Mouse (Mus musculus) left cerebral cortex, adult 18-20 months (tissue): Measurements from ENCODE around the gene Clrn3. TPM values are rescaled to one million over a fixed set of nuclear protein-coding genes. Genes with fewer than 3 reads are reported as not detected.
"Not testable (repeated sequence)": the region's sequence is repeated elsewhere in the genome, so short reads cannot be mapped to it uniquely, and the experiment has no call there.

Experiments
- DNase-seq, 2 experiments: peaks; one replicate each; pipeline ENCODE4 v3.0.0; 2021 to 2022; ENCODE audit warnings: low spot score in 2 of 2, mixed read lengths in 1 of 2
- long read RNA-seq, 2 experiments: library from polyadenylated mRNA; stranded (forward); transcript quantifications; one replicate each; pipeline ENCODE4 v2.0.0; 2021
- total RNA-seq, 2 experiments: library from RNA; stranded (reverse); gene quantifications; 2 replicates each; pipeline ENCODE4 v1.2.3; 2021

Gene Clrn3
- not detected for total RNA-seq
- long read RNA-seq, experiment 1 = 0 reads
- long read RNA-seq, experiment 2 = 0 reads

GRCm38 (mm10) chr7:135528515-135528914 lies at the start of gene Clrn3:
Gene Clrn3, minus strand, starts transcription at chr7:135528654.
- no peak for DNase-seq

DNA sequence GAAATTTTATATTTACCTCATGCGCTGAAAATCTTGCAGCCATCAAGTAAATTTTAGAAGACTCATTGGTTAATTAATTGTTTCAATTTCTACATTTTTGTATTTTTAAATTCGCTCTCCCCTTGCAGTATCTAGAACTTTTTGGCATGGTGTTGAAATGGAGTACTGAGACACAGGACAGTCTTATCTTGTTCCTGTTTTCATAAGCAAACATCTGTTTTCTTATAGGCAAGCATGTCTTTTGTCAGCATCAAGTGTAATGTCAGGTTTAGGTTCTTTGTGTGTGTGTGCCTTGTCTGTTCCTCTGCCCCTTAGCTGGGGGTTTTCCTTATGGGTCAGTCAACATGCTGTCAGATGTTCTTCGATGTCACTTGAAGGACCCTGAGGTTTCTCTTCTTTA lies 47.9 kb upstream of the Clrn3 start:
- no peak for DNase-seq

DNA sequence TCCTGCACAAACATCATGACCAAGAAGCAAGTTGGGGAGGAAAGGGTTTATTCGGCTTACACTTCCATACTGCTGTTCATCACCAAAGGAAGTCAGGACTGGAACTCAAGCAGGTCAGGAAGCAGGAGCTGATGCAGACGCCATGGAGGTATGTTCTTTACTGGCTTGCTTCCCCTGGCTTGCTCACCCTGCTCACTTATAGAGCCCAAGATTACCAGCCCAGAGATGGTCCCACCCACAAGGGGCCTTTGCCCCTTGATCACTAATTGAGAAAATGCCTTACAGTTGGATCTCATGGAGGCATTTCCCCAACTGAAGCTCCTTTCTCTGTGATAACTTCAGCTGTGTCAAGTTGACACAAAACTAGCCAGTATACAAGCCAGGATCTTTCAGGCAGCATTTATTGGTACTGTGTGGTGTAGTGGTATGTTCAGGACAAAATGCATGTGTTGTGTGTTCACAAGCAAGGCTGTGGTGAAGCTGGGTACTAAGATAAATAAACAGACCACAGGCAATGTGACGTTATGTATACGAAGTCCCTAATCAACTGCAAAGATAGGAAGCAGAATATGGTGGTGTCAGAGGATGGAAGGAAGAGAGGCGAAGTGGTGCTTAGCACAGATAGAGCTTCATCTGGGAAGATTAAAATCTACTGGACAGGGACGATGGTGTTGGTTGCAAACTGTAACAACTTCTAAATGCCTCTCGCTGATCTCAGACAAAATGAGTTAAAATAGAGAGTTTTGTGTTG lies 47.0 kb upstream of the Clrn3 start:
- not testable (repeated sequence) for DNase-seq

DNA sequence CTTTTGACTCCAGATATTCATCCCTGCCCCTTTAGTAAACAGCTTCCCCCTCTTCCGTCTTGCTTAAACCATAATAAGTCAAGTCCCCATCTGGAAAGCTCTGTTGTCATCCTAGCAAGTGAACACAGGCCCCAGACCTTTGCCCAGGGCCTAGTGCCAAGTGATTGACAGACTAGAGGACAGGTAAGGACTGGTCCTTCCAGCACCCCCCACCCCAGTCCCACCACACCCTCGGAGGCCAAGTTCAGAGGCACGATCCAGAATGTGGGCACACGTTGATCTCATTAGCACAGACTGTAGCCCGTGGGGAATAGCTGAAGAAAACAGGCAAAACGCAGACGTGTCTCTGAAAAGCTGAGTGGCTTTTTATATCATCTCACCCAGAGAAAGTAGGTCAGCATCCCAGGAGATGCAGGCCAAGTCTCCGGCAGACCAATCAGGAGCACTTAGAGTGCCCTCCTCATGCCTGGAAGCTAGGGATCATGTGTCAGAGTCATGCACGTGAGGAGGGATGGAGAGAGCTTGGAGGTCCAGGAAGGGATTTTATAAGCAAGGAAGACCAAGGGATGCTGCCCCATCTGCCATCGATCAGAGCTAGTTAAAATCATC lies 43.6 kb upstream of the Clrn3 start:
- DNase-seq = no peak

DNA sequence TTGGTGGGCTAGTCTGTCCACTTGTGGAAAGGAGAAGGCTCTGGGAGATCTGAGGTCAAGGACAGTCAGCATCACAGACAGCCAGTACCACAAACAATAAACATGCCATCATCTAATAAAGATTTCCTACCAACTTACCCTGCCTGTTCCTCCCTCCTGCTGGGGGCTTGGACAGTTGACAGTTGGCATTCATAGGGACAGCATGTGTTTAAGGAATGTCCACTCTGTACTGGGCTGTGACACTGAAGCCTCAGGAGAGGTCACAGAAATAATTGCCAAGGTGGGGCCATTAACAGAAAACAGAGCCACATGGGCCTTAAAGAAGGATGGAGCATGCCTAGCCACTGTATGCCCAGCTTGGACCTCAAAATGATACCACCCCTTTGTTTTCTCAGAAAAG lies 42.9 kb upstream of the Clrn3 start:
- no peak for DNase-seq

DNA sequence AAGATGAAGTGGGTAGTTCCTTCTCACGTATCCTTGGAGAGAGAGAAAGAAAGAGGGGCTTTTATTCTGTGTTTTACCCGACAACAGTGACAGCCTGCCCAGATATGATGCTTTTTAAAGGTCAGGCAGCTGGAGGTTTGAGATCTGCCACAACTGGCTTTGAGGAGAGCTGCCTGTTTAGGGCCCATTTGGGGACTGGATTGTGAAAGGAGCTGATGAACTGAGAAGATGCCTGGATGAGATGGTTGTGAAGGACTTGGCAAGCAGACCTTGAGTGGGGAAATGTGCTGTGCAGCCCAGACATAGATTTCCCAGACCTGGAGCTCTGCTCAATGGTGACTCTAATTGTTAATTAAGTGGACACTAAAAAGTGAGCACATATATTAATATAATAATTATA lies 40.1 kb upstream of the Clrn3 start:
- DNase-seq = no peak

DNA sequence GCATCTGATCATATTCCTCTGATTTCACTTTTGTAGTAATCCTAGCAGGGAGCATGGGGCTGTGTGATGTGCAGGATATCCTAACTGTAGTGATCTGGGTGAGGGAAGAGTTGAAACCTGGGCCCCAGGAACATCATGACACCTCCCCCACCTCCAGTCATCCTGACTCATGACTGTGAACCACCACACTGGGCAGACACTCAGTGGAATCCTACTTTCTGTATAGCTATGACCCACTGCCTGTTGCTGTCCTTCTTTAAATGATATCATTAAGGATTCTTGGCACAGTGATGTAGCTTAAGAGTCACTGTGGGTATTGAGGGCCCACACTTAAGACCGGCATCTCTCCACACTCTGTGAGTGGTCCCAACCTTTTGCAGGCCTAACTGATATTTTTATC lies 39.1 kb upstream of the Clrn3 start:
- DNase-seq = no peak

GRCm38 (mm10) chr7:135566013-135566412 lies 37.6 kb upstream of the Clrn3 start:
- no peak for DNase-seq

DNA sequence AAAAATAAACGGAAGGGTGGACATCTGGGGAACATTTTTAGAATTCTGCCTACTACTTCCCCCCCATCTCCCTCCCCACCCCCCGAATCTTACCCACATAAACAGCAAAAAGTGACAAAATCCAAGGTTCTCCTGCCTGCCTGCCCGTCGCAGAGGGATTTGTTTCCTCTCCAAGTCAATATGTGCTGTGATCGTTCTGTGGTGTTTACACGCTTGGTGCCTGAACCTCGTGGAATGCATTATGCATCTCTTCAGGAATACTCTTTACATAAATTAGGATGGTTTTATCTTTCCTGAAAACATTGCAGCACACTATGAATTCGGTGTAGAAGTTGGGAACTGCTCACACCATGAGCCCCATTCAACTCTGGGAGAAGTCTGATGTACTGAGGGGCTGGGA lies 35.6 kb upstream of the Clrn3 start:
- no peak for DNase-seq

DNA sequence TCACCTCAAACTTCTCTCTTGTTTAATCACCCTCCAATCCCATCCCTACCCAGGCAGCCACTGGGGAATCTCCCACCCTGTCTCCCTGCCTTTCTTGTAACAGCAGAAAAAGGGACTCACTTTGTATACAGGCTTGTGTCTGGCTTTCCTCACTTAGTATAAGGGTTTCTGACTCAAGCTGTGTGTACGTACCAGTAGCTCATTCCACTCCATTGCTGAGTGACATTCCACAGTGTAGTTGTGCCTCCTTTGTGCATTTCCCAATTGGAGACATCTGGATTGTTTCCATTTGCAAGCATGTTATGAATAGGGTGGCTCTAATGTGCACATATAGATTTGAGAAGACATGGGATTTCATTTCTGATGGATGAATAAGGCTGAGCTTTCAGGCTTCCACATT lies 31.8 kb upstream of the Clrn3 start:
- no peak for DNase-seq

DNA sequence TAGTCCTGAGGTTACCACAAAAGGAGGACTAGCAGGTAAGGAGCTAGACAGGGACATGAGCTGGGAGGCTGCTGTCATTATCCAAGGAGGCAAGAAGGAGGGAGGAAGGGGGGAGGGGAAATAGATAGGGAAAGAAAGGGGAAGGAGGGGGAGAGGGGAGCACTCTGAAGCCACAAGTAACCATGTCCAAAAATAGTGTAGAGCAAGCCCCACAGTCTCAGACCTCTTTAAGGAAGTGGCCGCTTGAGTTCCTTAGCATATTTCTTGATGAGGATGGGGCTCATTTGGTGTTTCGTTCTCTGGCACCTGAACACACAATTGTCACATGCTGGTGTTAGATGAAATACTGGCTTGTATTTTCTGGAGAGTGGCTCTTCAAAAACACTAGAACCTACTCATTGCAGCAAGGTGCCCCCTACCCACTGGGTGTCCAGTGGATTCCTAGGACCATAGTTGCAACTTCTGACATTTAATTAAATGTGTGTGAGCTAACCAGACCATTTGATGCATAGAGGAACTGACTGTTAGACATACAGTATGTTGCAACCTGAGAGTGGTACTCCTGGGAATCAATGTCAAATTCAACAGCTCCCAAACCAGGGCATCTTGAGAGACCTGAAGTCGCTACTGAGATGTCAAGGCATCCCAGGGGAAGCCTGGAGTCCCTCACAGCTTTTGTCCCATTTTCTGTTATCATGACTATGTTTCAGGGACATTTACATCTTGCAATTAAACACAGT lies 28.4 kb upstream of the Clrn3 start:
- no peak for DNase-seq

DNA sequence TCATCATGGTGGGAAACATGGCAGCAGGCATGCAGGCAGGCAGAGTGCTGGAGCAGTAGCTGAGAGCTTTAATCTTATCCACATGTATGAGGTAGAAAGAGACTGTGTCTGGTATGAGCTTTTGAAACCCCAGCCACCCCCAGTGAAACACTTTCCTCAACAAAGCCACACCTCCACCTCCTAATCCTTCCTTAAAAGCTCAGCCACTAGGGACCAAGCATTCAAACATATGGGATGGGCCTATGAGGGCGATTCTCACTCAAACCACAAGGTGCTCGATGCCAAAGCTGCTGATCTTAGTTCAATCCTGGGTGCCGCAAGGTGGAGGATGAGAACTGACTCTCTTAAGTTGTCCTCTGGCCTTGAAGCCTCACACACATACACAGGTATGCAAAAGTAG lies 25.1 kb upstream of the Clrn3 start:
- DNase-seq = no peak

DNA sequence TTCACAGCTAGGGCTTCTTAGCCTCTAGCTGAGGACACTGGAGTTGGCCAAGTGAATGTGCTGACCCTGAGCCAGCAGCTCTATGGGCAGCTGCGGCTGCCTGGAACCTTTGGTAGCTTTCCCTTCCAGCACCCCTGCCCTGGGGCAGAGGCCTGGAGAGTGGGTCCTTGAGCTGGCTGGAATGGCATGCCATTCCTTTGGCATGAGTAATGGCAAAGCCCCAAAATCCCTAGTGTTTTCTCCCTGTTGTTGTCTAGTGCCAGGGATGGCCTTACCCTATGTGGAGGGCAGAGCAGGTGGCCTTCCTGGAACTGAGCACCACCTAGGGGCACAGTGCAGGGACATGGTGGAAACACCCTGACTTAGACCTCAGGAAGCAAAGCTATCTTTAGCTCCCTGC lies 23.1 kb upstream of the Clrn3 start:
- no peak for DNase-seq

GRCm38 (mm10) chr7:135548434-135548833 lies 20.0 kb upstream of the Clrn3 start:
- no peak for DNase-seq

GRCm38 (mm10) chr7:135546530-135546929 lies 18.1 kb upstream of the Clrn3 start:
- DNase-seq = no peak

- DNase-seq = no peak
Measured at GRCm38 (mm10) chr7:135545957-135546356, 17.5 kb upstream of the Clrn3 start.

- DNase-seq = no peak
Measured at GRCm38 (mm10) chr7:135544321-135544720, 15.9 kb upstream of the Clrn3 start.

DNA sequence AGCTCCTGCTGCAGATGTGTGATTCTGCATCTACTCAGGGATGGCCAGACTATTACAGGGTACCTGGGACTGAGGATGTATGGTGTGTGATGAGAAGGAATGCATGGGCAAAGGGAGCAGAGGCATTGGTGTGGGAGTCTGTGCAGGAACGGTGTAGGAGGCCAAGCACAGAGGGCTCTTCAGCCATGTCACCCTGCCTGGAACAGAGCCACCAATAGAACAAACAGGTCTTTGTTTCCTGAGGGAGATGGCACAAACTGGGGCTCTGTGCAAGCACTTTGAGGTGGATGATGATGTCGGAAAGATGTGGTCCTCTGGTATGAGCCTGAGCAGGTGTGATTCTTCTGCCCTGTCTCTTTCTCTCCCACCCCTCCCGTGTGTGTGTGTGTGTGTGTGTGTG lies 14.6 kb upstream of the Clrn3 start:
- no peak for DNase-seq

- DNase-seq = no peak
Measured at GRCm38 (mm10) chr7:135542235-135542634, 13.8 kb upstream of the Clrn3 start.

GRCm38 (mm10) chr7:135539429-135539828 lies 11.0 kb upstream of the Clrn3 start:
- no peak for DNase-seq

GRCm38 (mm10) chr7:135537948-135538741 lies 9.7 kb upstream of the Clrn3 start:
- peak; percentile 36 to 43 for DNase-seq
